Mouse (Mus musculus): ENCODE measurements at regions not wholly inside any gene's neighbourhood (a gene's known extent, or its start where the extent isn't known, plus 50 kb on each side); places are given as distances from the start of the nearest gene placed in this dataset.

DNA sequence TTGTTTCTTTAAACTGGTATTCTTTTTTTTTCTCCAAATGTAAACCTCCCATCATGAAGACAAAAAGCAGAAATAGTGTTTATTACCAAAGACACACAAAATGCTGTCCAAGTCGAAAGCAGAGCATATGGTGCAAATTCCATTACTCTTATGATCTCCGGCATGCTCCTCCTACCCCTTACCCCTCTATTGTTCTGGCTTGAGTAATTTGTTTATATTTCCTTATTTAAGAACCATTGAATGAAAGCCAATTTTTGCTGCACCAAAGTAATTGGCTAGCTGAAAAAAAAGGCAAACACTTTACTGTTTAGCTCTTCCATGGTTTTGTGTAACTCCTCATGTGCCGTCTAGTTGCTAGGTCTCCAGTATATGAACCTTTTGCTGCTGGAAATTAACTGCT, 360.4 kb upstream of the Adgrl3 start:
- H3K27me3 ChIP-seq (replicated peaks; ENCODE audit: control insufficient read depth, insufficient read depth, low read length), result no peaks in the 10 kb centered on the region
- WGBS, result 26% methylated on average over 3 of the region's 3 CpGs

DNA sequence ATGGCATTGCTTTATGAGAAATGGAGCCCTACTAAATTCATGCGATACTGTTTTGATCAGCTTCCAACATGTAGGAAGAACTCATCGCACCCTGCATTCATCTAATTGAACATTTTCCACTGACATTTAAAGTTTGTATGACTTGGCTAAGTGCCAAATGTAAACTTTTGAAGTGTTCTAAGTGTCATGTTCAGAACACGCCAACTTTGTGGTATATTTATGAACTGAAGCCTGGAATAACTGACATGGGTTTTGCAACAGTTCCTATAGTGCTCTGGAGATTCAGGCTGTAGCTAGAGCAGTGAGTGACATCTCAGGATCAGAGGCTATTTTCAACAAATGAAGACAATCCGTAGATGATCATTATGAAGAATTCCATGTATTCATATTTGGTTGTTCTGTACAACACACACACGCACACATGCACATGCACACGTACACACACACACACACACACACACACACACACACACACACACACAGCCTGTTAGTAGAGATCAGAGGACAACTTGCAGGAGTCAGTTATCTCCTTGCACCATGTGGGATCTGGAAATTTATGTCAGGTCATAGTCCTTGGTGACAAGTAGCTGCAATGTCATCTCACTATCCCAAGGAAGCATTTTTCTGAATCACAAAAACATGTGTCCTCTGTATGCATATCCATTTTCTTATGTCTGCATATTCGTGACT, 349.5 kb upstream of the Adgrl3 start:
- H3K4me1 ChIP-seq (ENCODE audit: control insufficient read depth, insufficient read depth, low read length), result no peaks in the 10 kb centered on the region
- 90% methylated on average over 7 of the region's 7 CpGs for WGBS
- ATAC-seq (no peak), DNase-seq (ENCODE audit: low spot score) (no peak)
- H3K27ac ChIP-seq (ENCODE audit: low read depth, low read length), result no peak overlapping the region
- no peak overlapping the region for H3K9ac ChIP-seq (ENCODE audit: low read length)
- no peak overlapping the region for H3K4me2 ChIP-seq (ENCODE audit: low read length)
- no peaks in the 10 kb centered on the region for H3K9me3 ChIP-seq (replicated peaks; ENCODE audit: control insufficient read depth, low read length)
- H3K27me3 ChIP-seq (replicated peaks; ENCODE audit: control insufficient read depth, insufficient read depth, low read length), result no peaks in the 10 kb centered on the region
- H3K36me3 ChIP-seq (ENCODE audit: control insufficient read depth, insufficient read depth, low read length), result no peaks in the 10 kb centered on the region
- no peak overlapping the region for H3K4me3 ChIP-seq (ENCODE audit: low read depth, low read length)

More for the DNA sequence above, 360.4 kb upstream of the Adgrl3 start:
- Histone ChIP-seq H3K27ac (ENCODE audit: low read depth, low read length) (no peak overlapping the region), H3K9ac (ENCODE audit: low read length) (no peak overlapping the region), H3K36me3 (ENCODE audit: control insufficient read depth, insufficient read depth, low read length) (no peaks in the 10 kb centered on the region), H3K4me1 (ENCODE audit: control insufficient read depth, insufficient read depth, low read length) (peaks cover 2% of the 10 kb centered on the region; the same call in 1 of the 2 replicates), H3K4me3 (ENCODE audit: low read depth, low read length) (no peak overlapping the region), H3K4me2 (ENCODE audit: low read length) (no peak overlapping the region), H3K9me3 (replicated peaks; ENCODE audit: control insufficient read depth, low read length) (no peaks in the 10 kb centered on the region)
- ATAC-seq, result peak; percentile 61; the same call in 1 of the 2 replicates
- peak; percentile 47 for DNase-seq (ENCODE audit: low spot score)

GRCm38 (mm10) chr5:80683431-80683830, 336.5 kb upstream of the Adgrl3 start:
- no peak for DNase-seq (ENCODE audit: low spot score)
- Histone ChIP-seq H3K4me1 (ENCODE audit: control insufficient read depth, insufficient read depth, low read length) (no peaks in the 10 kb centered on the region), H3K9ac (ENCODE audit: low read length) (no peak overlapping the region), H3K4me3 (ENCODE audit: low read depth, low read length) (no peak overlapping the region), H3K27ac (ENCODE audit: low read depth, low read length) (no peak overlapping the region), H3K9me3 (replicated peaks; ENCODE audit: control insufficient read depth, low read length) (no peaks in the 10 kb centered on the region), H3K4me2 (ENCODE audit: low read length) (no peak overlapping the region), H3K27me3 (replicated peaks; ENCODE audit: control insufficient read depth, insufficient read depth, low read length) (no peaks in the 10 kb centered on the region), H3K36me3 (ENCODE audit: control insufficient read depth, insufficient read depth, low read length) (no peaks in the 10 kb centered on the region)
- 24% methylated on average over 2 of the region's 2 CpGs for WGBS
- ATAC-seq, result no peak

DNA sequence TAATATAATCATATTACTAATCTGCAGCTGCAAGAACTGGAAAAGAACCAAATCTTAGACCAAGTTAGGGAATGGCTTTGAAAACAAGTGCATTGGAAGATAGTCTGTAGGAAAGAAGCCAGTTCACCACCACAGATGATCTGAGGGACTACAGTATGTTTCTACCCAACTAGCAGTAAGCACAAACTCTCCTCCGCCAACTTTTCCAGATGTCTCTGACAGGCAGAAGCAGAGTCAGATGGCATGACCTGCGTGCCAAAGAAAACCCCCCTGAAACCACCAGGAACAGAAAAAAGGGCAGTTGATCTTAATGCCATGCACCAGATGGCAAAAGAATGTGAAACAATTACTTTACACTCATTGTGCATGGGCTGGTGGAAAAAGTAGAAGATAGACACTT, 319.1 kb upstream of the Adgrl3 start:
- ATAC-seq (no peak), DNase-seq (ENCODE audit: low spot score) (peak; percentile 23)
- Histone ChIP-seq H3K9ac (ENCODE audit: low read length) (no peak overlapping the region), H3K27me3 (replicated peaks; ENCODE audit: control insufficient read depth, insufficient read depth, low read length) (no peaks in the 10 kb centered on the region), H3K4me1 (ENCODE audit: control insufficient read depth, insufficient read depth, low read length) (no peaks in the 10 kb centered on the region), H3K4me3 (ENCODE audit: low read depth, low read length) (no peak overlapping the region), H3K27ac (ENCODE audit: low read depth, low read length) (no peak overlapping the region), H3K9me3 (replicated peaks; ENCODE audit: control insufficient read depth, low read length) (no peaks in the 10 kb centered on the region), H3K36me3 (ENCODE audit: control insufficient read depth, insufficient read depth, low read length) (no peaks in the 10 kb centered on the region), H3K4me2 (ENCODE audit: low read length) (no peak overlapping the region)
- WGBS, result 80% methylated on average over 2 of the region's 2 CpGs

- ATAC-seq (no peak), DNase-seq (ENCODE audit: low spot score) (no peak)
- H3K27ac ChIP-seq (ENCODE audit: low read depth, low read length), result no peak overlapping the region
- H3K4me3 ChIP-seq (ENCODE audit: low read depth, low read length), result no peak overlapping the region
- H3K9ac ChIP-seq (ENCODE audit: low read length), result no peak overlapping the region
- no peaks in the 10 kb centered on the region for H3K36me3 ChIP-seq (ENCODE audit: control insufficient read depth, insufficient read depth, low read length)
- WGBS, result 80% methylated on average over 2 of the region's 2 CpGs
- no peaks in the 10 kb centered on the region for H3K27me3 ChIP-seq (replicated peaks; ENCODE audit: control insufficient read depth, insufficient read depth, low read length)
- no peaks in the 10 kb centered on the region for H3K4me1 ChIP-seq (ENCODE audit: control insufficient read depth, insufficient read depth, low read length)
- no peaks in the 10 kb centered on the region for H3K9me3 ChIP-seq (replicated peaks; ENCODE audit: control insufficient read depth, low read length)
- H3K4me2 ChIP-seq (ENCODE audit: low read length), result no peak overlapping the region
Observed at GRCm38 (mm10) chr5:80704732-80705131, 315.2 kb upstream of the Adgrl3 start.

- 76% methylated on average over 8 of the region's 8 CpGs for WGBS
- Histone ChIP-seq H3K27me3 (replicated peaks; ENCODE audit: control insufficient read depth, insufficient read depth, low read length) (no peaks in the 10 kb centered on the region), H3K9ac (ENCODE audit: low read length) (no peak overlapping the region), H3K9me3 (replicated peaks; ENCODE audit: control insufficient read depth, low read length) (no peaks in the 10 kb centered on the region), H3K36me3 (ENCODE audit: control insufficient read depth, insufficient read depth, low read length) (no peaks in the 10 kb centered on the region), H3K4me1 (ENCODE audit: control insufficient read depth, insufficient read depth, low read length) (no peaks in the 10 kb centered on the region), H3K4me3 (ENCODE audit: low read depth, low read length) (no peak overlapping the region), H3K27ac (ENCODE audit: low read depth, low read length) (no peak overlapping the region), H3K4me2 (ENCODE audit: low read length) (no peak overlapping the region)
- ATAC-seq (no peak), DNase-seq (ENCODE audit: low spot score) (no peak)
Observed at GRCm38 (mm10) chr5:80706645-80707056, 313.3 kb upstream of the Adgrl3 start.
